Mouse (Mus musculus) G1E (cell line): ENCODE results near the gene Tor4a. TPM values are rescaled to one million over a fixed set of nuclear protein-coding genes. Genes with fewer than 3 reads are reported as not detected.

Experiments used
- ATAC-seq: 2 replicates; pipeline ENCODE4 v1.8.0; 2016; ENCODE audit warnings: mild to moderate bottlenecking; ENCODE audit not compliant: insufficient number of reproducible peaks, poor library complexity, low FRiP score, severe bottlenecking; ENCODE audit errors: extremely low read depth
- DNase-seq: peaks from one replicate; pipeline ENCODE4 v3.0.0; 2012; ENCODE audit warnings: low spot score
- H3K27me3 ChIP-seq: 2 replicates; pipeline ENCODE4 v1.6.1; 2012; ENCODE audit warnings: mild to moderate bottlenecking, low read length, inconsistent platforms; ENCODE audit not compliant: insufficient read depth
- H3K36me3 ChIP-seq: replicated peaks from 2 replicates; pipeline ENCODE3; 2012; ENCODE audit warnings: mild to moderate bottlenecking, inconsistent platforms
- H3K4me1 ChIP-seq: 2 replicates; pipeline ENCODE4 v1.6.1; 2012; ENCODE audit warnings: low read depth, low read length, inconsistent platforms, mixed read lengths; ENCODE audit not compliant: insufficient read depth
- H3K4me3 ChIP-seq: 2 replicates; pipeline ENCODE4 v1.5.1; 2012; ENCODE audit warnings: low read depth, mild to moderate bottlenecking, inconsistent platforms, low read length, moderate library complexity, mixed read lengths
- H3K9me3 ChIP-seq: replicated peaks from 2 replicates; pipeline ENCODE4 v1.6.1; 2012; ENCODE audit warnings: inconsistent platforms
- CTCF ChIP-seq: IDR thresholded peaks from 2 replicates; pipeline ENCODE4 v1.5.1; 2012; ENCODE audit warnings: low read depth, low read length, inconsistent platforms, mixed read lengths
- GATA1 ChIP-seq: IDR thresholded peaks from 2 replicates; pipeline ENCODE4 v1.6.1; 2012; ENCODE audit warnings: borderline replicate concordance, low read length, inconsistent platforms, mixed read lengths
- GATA2 ChIP-seq: IDR thresholded peaks from 2 replicates; pipeline ENCODE4 v1.6.1; 2012; ENCODE audit warnings: low read depth, low read length, inconsistent platforms, borderline replicate concordance
- POLR2AphosphoS5 ChIP-seq: IDR thresholded peaks from 2 replicates; pipeline ENCODE4 v1.6.1; 2012; ENCODE audit warnings: low read depth, low read length, inconsistent platforms; ENCODE audit not compliant: insufficient replicate concordance
- TAL1 ChIP-seq: conservative IDR thresholded peaks from 2 replicates; pipeline ENCODE4 v1.6.1; 2012; ENCODE audit warnings: low read depth, low read length, inconsistent platforms, mixed read lengths
- polyA plus RNA-seq: library from polyadenylated mRNA; stranded (reverse); fragments of >175 nt; gene quantifications from 2 replicates; pipeline ENCODE4 v1.2.3, GENCODE M21; 2012
- total RNA-seq, 2 experiments: library from RNA; stranded (forward) in 1 of 2; stranded (reverse) in 1 of 2; fragments of 200-1000 nt in 1 of 2; fragments of >200 nt in 1 of 2; fragmentation: Nextera tagmentation in 1 of 2; gene quantifications; 2 replicates each; pipeline ENCODE4 v1.2.3; 2014 to 2017

Tor4a gene
- total and polyA plus RNA-seq, 3 experiments: 12.3 to 33.8 (median 17.2) TPM

GRCm38 (mm10) chr2:25197191-25197590, 505 bp upstream of the Tor4a start:
- no peaks in the 10 kb centered on the region for H3K9me3 ChIP-seq
- H3K4me3 ChIP-seq: peak overlapping the region; percentile 73; the same call in 1 of the 2 replicates
- DNase-seq: no peak
- peaks cover 61% of the 10 kb centered on the region for H3K4me1 ChIP-seq
- ATAC-seq: no peak
- no peak for TF ChIP-seq GATA1
- TF ChIP-seq POLR2AphosphoS5: no peak
- no peak for TF ChIP-seq GATA2
- TF ChIP-seq CTCF: no peak
- no peak for TF ChIP-seq TAL1
- H3K36me3 ChIP-seq: peaks cover 77% of the 10 kb centered on the region
- no peaks in the 10 kb centered on the region for H3K27me3 ChIP-seq

GRCm38 (mm10) chr2:25195211-25196156, 1.2 kb downstream of the Tor4a start:
- peak; percentile 41 for ATAC-seq
- H3K27me3 ChIP-seq: peaks cover 2% of the 10 kb centered on the region
- H3K4me3 ChIP-seq: peak overlapping the region; percentile 73
- peaks cover 66% of the 10 kb centered on the region for H3K36me3 ChIP-seq
- H3K4me1 ChIP-seq: peaks cover 59% of the 10 kb centered on the region
- DNase-seq: peak; percentile 76
- no peaks in the 10 kb centered on the region for H3K9me3 ChIP-seq
- TF ChIP-seq POLR2AphosphoS5: no peak

GRCm38 (mm10) chr2:25194486-25195171, 2.1 kb downstream of the Tor4a start:
- Histone ChIP-seq H3K4me3 (peak overlapping the region; percentile 73; the same call in 1 of the 2 replicates), H3K36me3 (peaks cover 57% of the 10 kb centered on the region), H3K9me3 (no peaks in the 10 kb centered on the region), H3K27me3 (peaks cover 2% of the 10 kb centered on the region), H3K4me1 (peaks cover 55% of the 10 kb centered on the region)
- DNase-seq: no peak
- ATAC-seq: no peak
- TF ChIP-seq CTCF (no peak), GATA1 (no peak), GATA2 (no peak), TAL1 (no peak), POLR2AphosphoS5 (no peak)

GRCm38 (mm10) chr2:25194006-25194405, 2.7 kb downstream of the Tor4a start:
- H3K4me1 ChIP-seq: peaks cover 53% of the 10 kb centered on the region

GRCm38 (mm10) chr2:25193330-25193770, 3.3 kb downstream of the Tor4a start:
- ATAC-seq (peak; percentile 23; the same call in 1 of the 2 replicates), DNase-seq (peak; percentile 73)
- H3K4me3 ChIP-seq: peak overlapping the region; percentile 49; the same call in 1 of the 2 replicates
- no peaks in the 10 kb centered on the region for H3K9me3 ChIP-seq
- TF ChIP-seq TAL1 (no peak), GATA2 (no peak), POLR2AphosphoS5 (no peak), CTCF (peak; percentile 83), GATA1 (no peak)
- H3K27me3 ChIP-seq: peaks cover 2% of the 10 kb centered on the region
- H3K36me3 ChIP-seq: peaks cover 45% of the 10 kb centered on the region
- peaks cover 53% of the 10 kb centered on the region for H3K4me1 ChIP-seq

More at GRCm38 (mm10) chr2:25194006-25194405, 2.7 kb downstream of the Tor4a start:
- TF ChIP-seq CTCF (no peak), GATA1 (no peak), TAL1 (no peak), POLR2AphosphoS5 (no peak), GATA2 (no peak)
- H3K4me3 ChIP-seq: peak overlapping the region; percentile 73; the same call in 1 of the 2 replicates
- H3K9me3 ChIP-seq: no peaks in the 10 kb centered on the region
- H3K27me3 ChIP-seq: peaks cover 2% of the 10 kb centered on the region
- no peak for DNase-seq
- no peak for ATAC-seq
- peaks cover 51% of the 10 kb centered on the region for H3K36me3 ChIP-seq

- TF ChIP-seq POLR2AphosphoS5: no peak
- TF ChIP-seq CTCF: no peak
- no peak for TF ChIP-seq GATA2
- no peak for TF ChIP-seq TAL1
- TF ChIP-seq GATA1: no peak
- Histone ChIP-seq H3K4me1 (peaks cover 15% of the 10 kb centered on the region), H3K9me3 (no peaks in the 10 kb centered on the region), H3K27me3 (peaks cover 51% of the 10 kb centered on the region), H3K4me3 (no peak overlapping the region), H3K36me3 (peaks cover 6% of the 10 kb centered on the region)
- ATAC-seq (no peak), DNase-seq (no peak)
Observed at GRCm38 (mm10) chr2:25187841-25188240, 8.8 kb downstream of the Tor4a start.
